Mouse (Mus musculus) hindbrain, embryonic 16.5 days (tissue): ENCODE measurements at regions not wholly inside any gene's neighbourhood (a gene's known extent, or its start where the extent isn't known, plus 50 kb on each side); places are given as distances from the start of the nearest gene placed in this dataset.
A peak's percentile ranks its signal among the peaks of the same experiment; 100 is the strongest.

Source experiments
- ATAC-seq: fragments of 200-750 bp; cut with Nextera tagmentation; 2 replicates; pipeline ENCODE4 v1.8.0; 2017; ENCODE audit warnings: moderate TSS enrichment, moderate library complexity
- H3K27ac ChIP-seq: fragments of 300-500 bp; sonication (generic); 2 replicates; pipeline ENCODE4 v1.5.1; 2014; ENCODE audit warnings: low read depth, mild to moderate bottlenecking, control low read depth, low read length, moderate library complexity
- H3K27me3 ChIP-seq: fragments of 300-500 bp; sonication (generic); replicated peaks from 2 replicates; pipeline ENCODE4 v1.6.1; 2014; ENCODE audit warnings: low read length; ENCODE audit not compliant: control insufficient read depth, insufficient read depth
- H3K36me3 ChIP-seq: fragments of 300-500 bp; sonication (generic); 2 replicates; pipeline ENCODE4 v1.6.1; 2014; ENCODE audit warnings: mild to moderate bottlenecking, low read length, moderate library complexity, mixed read lengths; ENCODE audit not compliant: control insufficient read depth, insufficient read depth
- H3K4me1 ChIP-seq: fragments of 300-500 bp; sonication (generic); 2 replicates; pipeline ENCODE4 v1.6.1; 2014; ENCODE audit warnings: low read depth, low read length; ENCODE audit not compliant: control insufficient read depth, insufficient read depth
- H3K4me2 ChIP-seq: fragments of 300-500 bp; sonication (generic); 2 replicates; pipeline ENCODE4 v1.6.1; 2014; ENCODE audit warnings: mild to moderate bottlenecking, low read length, control low read depth, moderate library complexity
- H3K4me3 ChIP-seq: fragments of 300-500 bp; sonication (generic); 2 replicates; pipeline ENCODE4 v1.5.1; 2014; ENCODE audit warnings: mild to moderate bottlenecking, low read length, control low read depth, moderate library complexity
- H3K9ac ChIP-seq: fragments of 300-500 bp; sonication (generic); 2 replicates; pipeline ENCODE4 v1.6.1; 2014; ENCODE audit warnings: low read depth, mild to moderate bottlenecking, control low read depth, low read length, moderate library complexity
- H3K9me3 ChIP-seq: fragments of 300-500 bp; sonication (generic); 2 replicates; pipeline ENCODE4 v1.6.1; 2014; ENCODE audit warnings: mild to moderate bottlenecking, low read length, moderate library complexity; ENCODE audit not compliant: control insufficient read depth
- whole genome bisulfite sequencing: fragments of 180-500 bp; shearing (Covaris S2); extraction: QIAGEN DNeasy Blood & Tissue Kit; methylation state at CpG from one replicate; pipeline ENCODE4 v1.1.7; 2014; 5-methylcytosine and 5-hydroxymethylcytosine counted together

DNA sequence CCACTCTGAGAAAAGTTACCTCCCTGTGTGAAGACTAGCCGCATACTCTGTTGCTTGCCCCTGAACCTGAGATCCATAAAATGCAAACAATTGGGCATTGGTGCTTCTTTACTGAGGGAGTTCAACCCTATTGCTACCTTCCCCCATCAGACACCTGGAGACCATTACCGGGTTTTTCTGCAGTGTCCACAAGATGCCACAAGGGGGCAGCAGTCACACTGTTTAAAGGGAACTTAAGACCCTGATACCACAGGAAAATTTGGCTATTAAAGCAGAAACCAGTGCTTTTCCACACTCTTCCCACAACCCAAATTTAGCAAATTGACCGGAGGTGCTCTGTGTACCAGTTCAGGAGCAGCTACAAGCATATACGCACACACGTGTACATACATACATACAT, 78.0 kb upstream of the Fzd10 start:
- no peak overlapping the region for H3K4me2 ChIP-seq
- H3K9me3 ChIP-seq, result no peaks in the 10 kb centered on the region
- peaks cover 2% of the 10 kb centered on the region; the same call in 1 of the 2 replicates for H3K27me3 ChIP-seq
- peaks cover 7% of the 10 kb centered on the region; the same call in 1 of the 2 replicates for H3K4me1 ChIP-seq
- no peak overlapping the region for H3K9ac ChIP-seq
- no peak overlapping the region for H3K4me3 ChIP-seq
- no peak for ATAC-seq
- no peaks in the 10 kb centered on the region for H3K36me3 ChIP-seq
- no peak overlapping the region for H3K27ac ChIP-seq
- 36% methylated on average over 5 of the region's 5 CpGs for WGBS

DNA sequence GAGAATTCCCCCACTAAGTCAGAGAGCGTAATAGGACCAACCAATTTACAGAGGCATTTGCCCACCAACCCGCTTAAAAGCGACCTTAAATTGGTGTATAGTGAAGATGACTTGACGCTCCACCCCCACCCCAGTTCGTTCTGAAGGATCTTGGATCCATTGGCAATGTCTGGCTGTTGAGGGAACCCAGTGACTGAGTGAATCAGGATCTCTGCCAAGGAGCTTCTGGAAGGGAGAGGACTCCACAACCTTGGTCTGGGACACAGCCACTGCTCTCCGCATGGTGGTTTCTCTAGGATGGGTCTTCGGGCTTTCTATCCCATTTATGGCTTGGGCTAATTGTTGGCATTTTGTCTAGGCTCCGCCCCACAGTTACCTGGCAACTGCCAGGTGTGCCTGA, 83.3 kb upstream of the Fzd10 start:
- no peaks in the 10 kb centered on the region; the same call in 1 of the 2 replicates for H3K27me3 ChIP-seq
- no peak overlapping the region for H3K4me2 ChIP-seq
- no peak for ATAC-seq
- no peaks in the 10 kb centered on the region for H3K36me3 ChIP-seq
- no peak overlapping the region for H3K27ac ChIP-seq
- 59% methylated on average over 8 of the region's 8 CpGs for WGBS
- H3K9ac ChIP-seq, result no peak overlapping the region
- no peak overlapping the region for H3K4me3 ChIP-seq
- H3K4me1 ChIP-seq, result no peaks in the 10 kb centered on the region
- H3K9me3 ChIP-seq, result no peaks in the 10 kb centered on the region

DNA sequence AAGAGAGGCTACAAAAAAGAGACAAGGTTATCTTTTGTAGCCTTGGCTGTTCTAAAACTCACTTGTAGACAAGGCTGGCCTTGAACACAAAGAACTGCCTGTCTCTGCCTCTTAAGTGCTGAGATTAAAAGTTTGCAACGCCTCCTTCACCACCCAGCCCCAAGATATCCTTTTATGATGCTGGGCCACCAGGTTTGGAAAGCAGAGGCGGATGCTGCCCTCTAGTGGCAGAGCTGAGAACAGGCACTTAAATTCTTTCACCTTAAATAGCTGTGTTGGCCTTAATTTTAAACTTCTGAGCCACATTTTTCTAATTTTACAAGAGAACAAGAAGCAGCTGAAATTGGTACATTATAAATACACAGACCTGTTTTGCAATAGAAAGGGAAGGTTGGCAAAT, 82.5 kb upstream of the Tmem132d start:
- no peak overlapping the region for H3K4me2 ChIP-seq
- H3K4me3 ChIP-seq, result no peak overlapping the region
- no peak overlapping the region for H3K9ac ChIP-seq
- no peaks in the 10 kb centered on the region for H3K4me1 ChIP-seq
- no peaks in the 10 kb centered on the region for H3K36me3 ChIP-seq
- H3K9me3 ChIP-seq, result no peaks in the 10 kb centered on the region
- WGBS, result 3% methylated on average over 2 of the region's 2 CpGs
- no peaks in the 10 kb centered on the region for H3K27me3 ChIP-seq
- no peak for ATAC-seq
- no peak overlapping the region for H3K27ac ChIP-seq

DNA sequence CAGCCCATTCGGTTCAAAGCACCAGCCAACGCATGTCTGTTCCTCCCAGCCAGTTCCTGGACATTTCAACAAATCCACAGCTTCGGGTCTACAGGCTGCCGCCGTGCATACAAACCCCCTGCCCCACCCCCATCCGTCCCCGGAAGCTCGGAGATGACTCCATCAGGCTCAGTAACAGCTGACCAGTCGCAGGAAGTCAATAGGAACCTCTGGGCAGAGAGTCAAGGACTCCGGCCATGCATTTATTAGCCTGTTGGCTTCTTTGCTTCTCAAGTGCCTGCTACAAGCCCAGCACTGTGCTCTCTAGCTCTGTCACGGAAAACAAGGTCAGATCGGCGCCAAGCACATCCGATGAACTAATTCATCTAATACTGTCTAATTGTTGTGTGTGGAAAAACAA, 80.4 kb upstream of the Tmem132d start:
- 65% methylated on average over 14 of the region's 14 CpGs for WGBS
- Histone ChIP-seq H3K9me3 (0 out of 2 replicates have a peak, but pooled peaks cover 2% of the 10 kb centered on the region), H3K4me1 (no peaks in the 10 kb centered on the region), H3K36me3 (no peaks in the 10 kb centered on the region), H3K4me3 (no peak overlapping the region), H3K4me2 (no peak overlapping the region), H3K27me3 (no peaks in the 10 kb centered on the region), H3K9ac (no peak overlapping the region), H3K27ac (no peak overlapping the region)
- peak; percentile 93 for ATAC-seq

DNA sequence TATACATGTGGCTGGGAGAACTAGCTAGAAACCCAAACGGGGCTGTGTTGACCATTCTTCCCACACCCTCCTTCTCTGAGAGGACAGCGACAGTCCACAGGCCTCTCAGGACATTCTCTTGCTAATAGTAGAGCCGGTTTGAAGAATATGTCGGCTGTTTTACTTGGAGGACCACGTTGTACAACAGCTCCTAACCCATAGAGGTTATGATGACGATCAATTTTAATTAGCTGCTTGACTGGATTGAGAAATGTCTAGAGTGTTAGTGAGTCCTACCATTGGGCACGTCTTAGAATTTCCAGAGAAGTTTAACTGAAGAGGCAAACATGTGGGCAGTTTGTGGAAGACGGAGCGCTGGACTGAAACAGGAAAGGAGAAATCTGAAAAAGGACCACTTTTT, 79.7 kb upstream of the Tmem132d start:
- WGBS, result 89% methylated on average over 9 of the region's 9 CpGs
- H3K27me3 ChIP-seq, result no peaks in the 10 kb centered on the region
- H3K9ac ChIP-seq, result no peak overlapping the region
- H3K4me2 ChIP-seq, result no peak overlapping the region
- H3K27ac ChIP-seq, result no peak overlapping the region
- no peaks in the 10 kb centered on the region for H3K36me3 ChIP-seq
- H3K4me1 ChIP-seq, result no peaks in the 10 kb centered on the region
- H3K4me3 ChIP-seq, result no peak overlapping the region
- no peak for ATAC-seq
- 0 out of 2 replicates have a peak, but pooled peaks cover 2% of the 10 kb centered on the region for H3K9me3 ChIP-seq

DNA sequence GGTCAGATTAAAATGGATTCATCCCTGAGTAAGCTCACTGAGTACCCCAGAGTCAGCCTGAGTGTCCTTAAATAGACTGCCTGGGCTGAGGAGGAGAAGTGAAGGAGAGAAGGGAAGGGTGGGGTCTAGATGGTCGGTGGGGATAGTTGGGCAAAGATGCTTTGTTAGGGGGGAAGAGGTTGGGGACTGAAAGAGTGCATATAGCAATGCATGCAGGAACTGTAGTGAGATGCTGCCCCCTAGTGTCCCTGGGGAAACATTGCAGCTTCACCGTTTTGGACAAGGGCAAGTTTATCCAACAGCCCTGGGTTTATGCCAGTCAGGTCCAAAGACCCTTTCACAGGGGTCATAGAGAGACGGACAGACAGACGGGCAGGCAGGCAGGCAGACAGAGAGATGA, 71.6 kb upstream of the Tmem132d start:
- Histone ChIP-seq H3K9ac (no peak overlapping the region), H3K4me2 (no peak overlapping the region), H3K36me3 (no peaks in the 10 kb centered on the region), H3K4me1 (no peaks in the 10 kb centered on the region), H3K4me3 (no peak overlapping the region), H3K9me3 (0 out of 2 replicates have a peak, but pooled peaks cover 2% of the 10 kb centered on the region), H3K27me3 (no peaks in the 10 kb centered on the region), H3K27ac (no peak overlapping the region)
- no peak for ATAC-seq
- 5% methylated on average over 4 of the region's 4 CpGs for WGBS

DNA sequence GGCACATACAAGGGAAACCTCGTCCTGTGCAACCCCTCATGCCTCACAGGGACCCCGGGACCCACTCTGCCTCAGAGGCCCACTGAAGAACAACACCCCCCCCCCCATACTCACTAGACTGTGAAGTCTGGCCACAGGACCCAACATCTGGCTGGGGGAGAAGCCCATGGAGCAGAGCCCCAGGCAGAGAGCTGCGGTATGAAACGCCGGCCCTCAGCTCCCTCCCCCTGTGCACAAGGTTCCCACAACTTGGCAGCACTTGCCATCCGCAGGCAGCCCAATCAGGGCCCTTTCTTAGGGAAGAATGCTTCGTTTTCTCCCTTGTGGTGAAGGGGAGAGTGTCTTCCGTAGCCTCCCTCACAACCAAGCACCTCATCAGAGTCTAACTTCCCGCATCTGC, 66.6 kb upstream of the Tmem132d start:
- H3K4me3 ChIP-seq, result no peak overlapping the region
- H3K27me3 ChIP-seq, result no peaks in the 10 kb centered on the region
- no peaks in the 10 kb centered on the region for H3K36me3 ChIP-seq
- H3K27ac ChIP-seq, result no peak overlapping the region
- H3K9me3 ChIP-seq, result no peaks in the 10 kb centered on the region
- H3K4me1 ChIP-seq, result no peaks in the 10 kb centered on the region
- H3K9ac ChIP-seq, result no peak overlapping the region
- ATAC-seq, result no peak
- H3K4me2 ChIP-seq, result no peak overlapping the region
- 56% methylated on average over 9 of the region's 9 CpGs for WGBS

DNA sequence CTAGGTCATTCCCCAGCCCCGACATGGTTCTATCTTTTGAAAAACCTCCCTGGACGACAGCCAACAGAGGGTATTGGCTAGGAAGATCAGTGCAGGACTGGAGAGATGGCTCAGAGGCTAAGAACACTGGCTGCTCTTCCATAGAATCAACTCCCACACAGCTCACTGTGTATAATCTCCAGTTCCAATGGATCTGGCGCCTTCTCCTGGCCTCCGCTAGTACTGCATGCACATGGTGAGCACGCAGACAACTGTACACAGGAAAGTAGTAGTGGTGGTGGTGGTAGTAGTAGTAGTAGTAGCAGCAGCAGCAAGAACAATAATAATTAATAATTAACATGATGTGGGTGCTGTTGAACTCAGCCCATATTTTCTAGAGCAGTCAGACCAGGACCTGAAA, 66.2 kb upstream of the Tmem132d start:
- Histone ChIP-seq H3K4me3 (no peak overlapping the region), H3K9me3 (no peaks in the 10 kb centered on the region), H3K4me1 (no peaks in the 10 kb centered on the region), H3K4me2 (no peak overlapping the region), H3K9ac (no peak overlapping the region), H3K36me3 (no peaks in the 10 kb centered on the region), H3K27me3 (no peaks in the 10 kb centered on the region), H3K27ac (no peak overlapping the region)
- ATAC-seq, result no peak
- WGBS, result 46% methylated on average over 5 of the region's 5 CpGs

DNA sequence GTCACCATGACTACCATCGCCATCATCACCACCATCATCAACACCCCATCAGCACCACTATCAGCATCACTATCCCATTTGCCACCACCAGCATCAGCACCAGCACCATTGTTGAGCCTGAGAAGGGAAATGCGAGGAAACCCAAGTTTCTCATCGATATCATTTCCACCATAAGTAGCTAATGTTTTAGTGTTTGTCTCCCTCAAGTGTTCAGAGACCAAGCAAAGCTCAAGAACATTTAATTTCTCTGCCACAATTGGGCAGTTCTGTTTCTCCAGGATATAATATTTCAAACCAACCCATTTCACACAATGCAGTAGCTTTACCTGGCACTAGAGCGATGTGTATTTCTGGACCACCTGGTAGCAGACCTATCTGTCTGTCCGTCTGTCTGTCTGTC, 59.7 kb upstream of the Tmem132d start:
- no peaks in the 10 kb centered on the region for H3K27me3 ChIP-seq
- no peak for ATAC-seq
- 0 out of 2 replicates have a peak, but pooled peaks cover 2% of the 10 kb centered on the region for H3K9me3 ChIP-seq
- H3K9ac ChIP-seq, result no peak overlapping the region
- 87% methylated on average over 5 of the region's 5 CpGs for WGBS
- no peaks in the 10 kb centered on the region for H3K36me3 ChIP-seq
- no peaks in the 10 kb centered on the region for H3K4me1 ChIP-seq
- no peak overlapping the region for H3K4me3 ChIP-seq
- no peak overlapping the region for H3K4me2 ChIP-seq
- no peak overlapping the region for H3K27ac ChIP-seq

DNA sequence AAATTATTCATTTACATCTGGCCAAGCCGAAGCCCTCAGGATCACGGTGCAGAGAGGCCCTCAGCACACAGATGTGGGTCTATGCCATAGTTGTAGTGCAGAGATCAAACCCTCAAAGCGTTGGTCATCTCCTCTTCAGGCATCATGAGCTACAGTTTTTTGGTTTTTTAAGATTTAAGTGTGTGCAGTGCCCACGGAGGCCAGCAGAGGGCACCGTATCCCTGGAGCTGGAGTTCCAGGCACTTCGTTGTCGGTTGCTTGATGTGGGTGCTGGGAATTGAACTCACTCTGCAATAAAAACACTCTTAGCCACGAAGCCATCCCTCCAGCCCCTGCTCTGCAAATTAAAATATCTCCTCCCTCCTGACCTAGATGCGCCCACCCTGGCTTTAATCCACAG, 58.3 kb upstream of the Tmem132d start:
- H3K4me1 ChIP-seq, result no peaks in the 10 kb centered on the region
- 31% methylated on average over 9 of the region's 9 CpGs for WGBS
- H3K4me3 ChIP-seq, result no peak overlapping the region
- H3K9ac ChIP-seq, result no peak overlapping the region
- no peak overlapping the region for H3K4me2 ChIP-seq
- H3K9me3 ChIP-seq, result 0 out of 2 replicates have a peak, but pooled peaks cover 2% of the 10 kb centered on the region
- no peaks in the 10 kb centered on the region for H3K36me3 ChIP-seq
- ATAC-seq, result no peak
- H3K27ac ChIP-seq, result no peak overlapping the region
- no peaks in the 10 kb centered on the region for H3K27me3 ChIP-seq
